Mouse (Mus musculus): ENCODE results near the gene Slc39a3.

DNA sequence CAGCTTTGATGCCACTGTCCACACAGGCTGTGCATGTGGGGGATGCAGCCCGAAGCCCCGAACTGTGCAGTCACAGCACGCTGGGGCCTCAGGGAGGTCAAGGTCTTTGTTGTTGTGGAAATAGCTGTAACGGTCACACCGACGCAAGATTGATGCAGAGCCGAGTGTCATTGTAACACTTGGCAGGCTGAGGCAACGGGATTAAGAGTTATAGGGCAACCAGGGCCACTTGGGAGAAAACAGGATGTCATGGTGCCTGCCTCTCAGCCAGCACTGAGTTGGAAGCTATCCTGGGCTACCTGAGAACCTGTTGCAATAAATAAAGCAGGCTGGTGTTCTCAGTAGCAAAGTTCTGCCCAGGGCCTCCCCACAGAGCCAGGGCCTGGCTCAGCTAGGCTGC, 38.5 kb upstream of the Slc39a3 start:
- TF ChIP-seq CTCF (IDR thresholded peaks at IDR 0.05) = no peak
- no peak for TF ChIP-seq EP300 (IDR thresholded peaks at IDR 0.05)
